Mouse (Mus musculus) erythroid progenitor cell, adult 5-6 weeks (primary cell): ENCODE data around the gene Gadd45a. TPM values are rescaled to one million over a fixed set of nuclear protein-coding genes. Genes with fewer than 3 reads are reported as not detected.

Source experiments
- ATAC-seq: replicated peaks from 2 replicates; pipeline ENCODE4 v1.8.0; 2016; ENCODE audit warnings: moderate number of reproducible peaks, mild to moderate bottlenecking, moderate TSS enrichment, inconsistent platforms; ENCODE audit not compliant: poor library complexity, low FRiP score, severe bottlenecking
- total RNA-seq, 2 experiments: library from RNA; stranded (forward) in 1 of 2; stranded (reverse) in 1 of 2; fragments of 150-400 nt in 1 of 2; fragments of 186-747, 209-891 nt in 1 of 2; gene quantifications; 2 replicates each; pipeline versions ENCODE4 v1.2.3 to v1.2.4; 2015 to 2017; ENCODE audit warnings: low replicate concordance in 2 of 2

Gadd45a gene
- total RNA-seq (2015; ENCODE audit: low replicate concordance) (113 and 203 TPM in 2 replicates), total RNA-seq (2017; ENCODE audit: low replicate concordance) (152 and 192 TPM in 2 replicates)

GRCm38 (mm10) chr6:67036837-67037628 lies at the start of gene Gadd45a:
Gene Gadd45a, minus strand, starts transcription at chr6:67037457.
- ATAC-seq, result peak; percentile 84

- ATAC-seq, result no peak
These were observed 48.7 kb upstream of the Gadd45a start for GRCm38 (mm10) chr6:67085850-67086437.

GRCm38 (mm10) chr6:67084465-67084864 lies 47.2 kb upstream of the Gadd45a start:
- peak; percentile 84 for ATAC-seq

GRCm38 (mm10) chr6:67081141-67081540 lies 43.9 kb upstream of the Gadd45a start:
- no peak for ATAC-seq

- ATAC-seq, result no peak
These were observed 40.8 kb upstream of the Gadd45a start for GRCm38 (mm10) chr6:67078076-67078475.

- no peak for ATAC-seq
These were observed 40.2 kb upstream of the Gadd45a start for GRCm38 (mm10) chr6:67077477-67077876.

GRCm38 (mm10) chr6:67076348-67076747 lies 39.1 kb upstream of the Gadd45a start:
- ATAC-seq, result no peak

- no peak for ATAC-seq
These were observed 37.6 kb upstream of the Gadd45a start for GRCm38 (mm10) chr6:67074868-67075267.

- ATAC-seq, result no peak
These were observed 36.7 kb upstream of the Gadd45a start for GRCm38 (mm10) chr6:67073929-67074328.

GRCm38 (mm10) chr6:67073446-67073845 lies 36.2 kb upstream of the Gadd45a start:
- no peak for ATAC-seq

GRCm38 (mm10) chr6:67071615-67072014 lies 34.4 kb upstream of the Gadd45a start:
- no peak for ATAC-seq

GRCm38 (mm10) chr6:67069800-67070315 lies 32.6 kb upstream of the Gadd45a start:
- peak; percentile 37; the same call in 1 of the 2 replicates for ATAC-seq

- no peak for ATAC-seq
These were observed 32.0 kb upstream of the Gadd45a start for GRCm38 (mm10) chr6:67069219-67069762.

GRCm38 (mm10) chr6:67060057-67060456 lies 22.8 kb upstream of the Gadd45a start:
- ATAC-seq, result no peak

GRCm38 (mm10) chr6:67057991-67058696 lies 20.9 kb upstream of the Gadd45a start:
- ATAC-seq, result peak; percentile 88

GRCm38 (mm10) chr6:67057574-67057973 lies 20.3 kb upstream of the Gadd45a start:
- ATAC-seq, result peak; percentile 45

- ATAC-seq, result no peak
These were observed 19.8 kb upstream of the Gadd45a start for GRCm38 (mm10) chr6:67056889-67057564.

- peak; percentile 61 for ATAC-seq
These were observed 19.0 kb upstream of the Gadd45a start for GRCm38 (mm10) chr6:67056108-67056888.

GRCm38 (mm10) chr6:67050063-67050462 lies 12.8 kb upstream of the Gadd45a start:
- ATAC-seq, result no peak
